Mouse (Mus musculus): ENCODE results near the gene Dip2c. TPM values are rescaled to one million over a fixed set of nuclear protein-coding genes. Genes with fewer than 3 reads are reported as not detected.

The Dip2c gene
- total and polyA plus RNA-seq, 3 experiments: not detected

- no peak for DNase-seq (ENCODE audit: low read depth, low spot score)
These were observed 179.7 kb downstream of the Dip2c start for GRCm38 (mm10) chr13:9455979-9456378.

GRCm38 (mm10) chr13:9457420-9458308, 181.3 kb downstream of the Dip2c start:
- Histone ChIP-seq H3K9ac (ENCODE audit: control insufficient read depth, low read depth, low read length, poor library complexity, severe bottlenecking) (no peak overlapping the region), H3K36me3 (ENCODE audit: control insufficient read depth in 1 of 2, insufficient read depth in 2 of 2, low read length in 2 of 2) (no peaks in the 10 kb centered on the region), H3K79me2 (ENCODE audit: control insufficient read depth, insufficient read depth, low read length, poor library complexity) (no peaks in the 10 kb centered on the region), H3K27ac (ENCODE audit: control insufficient read depth, low read depth, low read length) (no peak overlapping the region), H3K27me3 (ENCODE audit: control insufficient read depth in 1 of 2, insufficient read depth in 2 of 2, low read length in 2 of 2) (no peaks in the 10 kb centered on the region), H3K9me3 (replicated peaks; ENCODE audit: insufficient read depth, low read length) (no peaks in the 10 kb centered on the region), H3K4me1 (ENCODE audit: control insufficient read depth in 1 of 2, insufficient read depth in 2 of 2, low read length in 2 of 2) (no peaks in the 10 kb centered on the region), H3K4me3 (ENCODE audit: control insufficient read depth in 1 of 2, insufficient read depth in 1 of 2, low read depth in 2 of 2, low read length in 2 of 2) (no peak overlapping the region)
- TF ChIP-seq MAFK (IDR thresholded peaks at IDR 0.05; ENCODE audit: borderline replicate concordance, low read depth, low read length): no peak
- TF ChIP-seq ZNF384 (IDR thresholded peaks at IDR 0.05; ENCODE audit: low read depth, low read length): no peak
- TF ChIP-seq NRF1 (IDR thresholded peaks at IDR 0.05; ENCODE audit: insufficient read depth, low read depth, low read length, poor library complexity, severe bottlenecking): no peak
- DNase-seq (ENCODE audit: low read depth, low spot score): no peak

More at GRCm38 (mm10) chr13:9455979-9456378, 179.7 kb downstream of the Dip2c start:
- Histone ChIP-seq H3K4me1 (ENCODE audit: control insufficient read depth in 1 of 2, insufficient read depth in 2 of 2, low read length in 2 of 2) (no peaks in the 10 kb centered on the region), H3K36me3 (ENCODE audit: control insufficient read depth in 1 of 2, insufficient read depth in 2 of 2, low read length in 2 of 2) (no peaks in the 10 kb centered on the region), H3K27me3 (ENCODE audit: control insufficient read depth in 1 of 2, insufficient read depth in 2 of 2, low read length in 2 of 2) (no peaks in the 10 kb centered on the region), H3K79me2 (ENCODE audit: control insufficient read depth, insufficient read depth, low read length, poor library complexity) (no peaks in the 10 kb centered on the region), H3K9me3 (replicated peaks; ENCODE audit: insufficient read depth, low read length) (no peaks in the 10 kb centered on the region), H3K27ac (ENCODE audit: control insufficient read depth, low read depth, low read length) (no peak overlapping the region), H3K9ac (ENCODE audit: control insufficient read depth, low read depth, low read length, poor library complexity, severe bottlenecking) (no peak overlapping the region), H3K4me3 (ENCODE audit: control insufficient read depth in 1 of 2, insufficient read depth in 1 of 2, low read depth in 2 of 2, low read length in 2 of 2) (no peak overlapping the region)
- TF ChIP-seq USF2 (IDR thresholded peaks at IDR 0.05; ENCODE audit: borderline replicate concordance in 1 of 2, insufficient read depth in 1 of 2, low read depth in 1 of 2, low read length in 2 of 2): no peak
- TF ChIP-seq ELF1 (IDR thresholded peaks at IDR 0.05; ENCODE audit: low read depth, low read length): no peak
- no peak for TF ChIP-seq CHD2 (IDR thresholded peaks at IDR 0.05; ENCODE audit: low read length)
- TF ChIP-seq ETS1 (IDR thresholded peaks at IDR 0.05; ENCODE audit: low read depth, low read length): no peak
- no peak for TF ChIP-seq MAX (IDR thresholded peaks at IDR 0.05; ENCODE audit: low read length)
- no peak for TF ChIP-seq RAD21 (IDR thresholded peaks at IDR 0.05; ENCODE audit: low read depth, low read length)

DNA sequence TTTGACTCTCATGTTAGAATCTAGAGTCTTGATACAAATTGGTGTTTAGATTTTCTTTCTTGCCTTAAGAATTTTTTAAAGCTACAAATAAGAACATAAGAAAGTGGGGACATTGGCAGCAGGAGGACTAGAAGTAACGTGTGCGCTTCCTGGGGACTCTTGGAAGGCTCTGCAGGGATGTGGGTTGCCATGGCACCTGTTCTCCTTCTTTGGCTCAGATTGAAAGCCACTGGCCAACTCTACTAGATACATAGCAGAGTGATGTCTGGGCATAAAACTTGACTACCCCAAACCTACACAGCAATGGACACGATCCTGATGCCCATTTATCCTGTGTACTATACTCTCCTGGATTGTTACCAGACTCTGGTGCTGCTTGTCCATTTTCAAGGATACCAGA, 188.1 kb downstream of the Dip2c start:
- peaks cover 0 to under 1% of the 10 kb centered on the region in 2 experiments; a peak in 2 of 4 replicates for H3K27me3 ChIP-seq (ENCODE audit: control insufficient read depth in 1 of 2, insufficient read depth in 2 of 2, low read length in 2 of 2)
- no peak overlapping the region for H3K9ac ChIP-seq (ENCODE audit: control insufficient read depth, low read depth, low read length, poor library complexity, severe bottlenecking)
- no peak for TF ChIP-seq USF1 (IDR thresholded peaks at IDR 0.05; ENCODE audit: low read depth, low read length)
- TF ChIP-seq ZNF384 (IDR thresholded peaks at IDR 0.05; ENCODE audit: low read depth, low read length): no peak
- TF ChIP-seq MAZ (IDR thresholded peaks at IDR 0.05; ENCODE audit: low read depth, low read length): no peak
- TF ChIP-seq EP300 (IDR thresholded peaks at IDR 0.05; ENCODE audit: low read depth in 1 of 2, low read length in 2 of 2): no peak
- TF ChIP-seq RCOR1 (IDR thresholded peaks at IDR 0.05; ENCODE audit: low read depth, low read length): no peak
- TF ChIP-seq ELF1 (IDR thresholded peaks at IDR 0.05; ENCODE audit: low read depth, low read length): no peak
- no peak for TF ChIP-seq UBTF (IDR thresholded peaks at IDR 0.05; ENCODE audit: borderline replicate concordance, insufficient read depth, low read depth, low read length)
- TF ChIP-seq TAL1 (IDR thresholded peaks at IDR 0.05; ENCODE audit: low read length): no peak
- TF ChIP-seq ZC3H11A (IDR thresholded peaks at IDR 0.05; ENCODE audit: low read depth, low read length): no peak
- no peak for TF ChIP-seq ETS1 (IDR thresholded peaks at IDR 0.05; ENCODE audit: low read depth, low read length)
- TF ChIP-seq JUND (IDR thresholded peaks at IDR 0.05; ENCODE audit: low read depth, low read length): no peak
- TF ChIP-seq POLR2AphosphoS5 (IDR thresholded peaks at IDR 0.05; ENCODE audit: borderline replicate concordance, low read depth, low read length): no peak
- no peak for DNase-seq (ENCODE audit: low read depth, low spot score)
- H3K36me3 ChIP-seq (ENCODE audit: control insufficient read depth in 1 of 2, insufficient read depth in 2 of 2, low read length in 2 of 2): no peaks in the 10 kb centered on the region
- no peak overlapping the region for H3K4me3 ChIP-seq (ENCODE audit: control insufficient read depth in 1 of 2, insufficient read depth in 1 of 2, low read depth in 2 of 2, low read length in 2 of 2)
- no peaks in the 10 kb centered on the region for H3K79me2 ChIP-seq (ENCODE audit: control insufficient read depth, insufficient read depth, low read length, poor library complexity)
- no peaks in the 10 kb centered on the region for H3K9me3 ChIP-seq (replicated peaks; ENCODE audit: insufficient read depth, low read length)
- no peaks in the 10 kb centered on the region for H3K4me1 ChIP-seq (ENCODE audit: control insufficient read depth in 1 of 2, insufficient read depth in 2 of 2, low read length in 2 of 2)
- H3K27ac ChIP-seq (ENCODE audit: control insufficient read depth, low read depth, low read length): no peak overlapping the region
